Mouse (Mus musculus) frontal cortex, adult 2 months (tissue): ENCODE data around the gene Olfr292. TPM values are rescaled to one million over a fixed set of nuclear protein-coding genes. Genes with fewer than 3 reads are reported as not detected.

ENCODE experiments used
- DNase-seq, 2 experiments: peaks; one replicate each; pipeline ENCODE4 v3.0.0; 2022; ENCODE audit warnings: low spot score in 1 of 2; ENCODE audit errors: extremely low spot score in 1 of 2
- polyA plus RNA-seq: library from polyadenylated mRNA; depleted of rRNA; stranded (reverse); fragments of >200 nt; gene quantifications from 2 replicates; pipeline ENCODE4 v1.2.3, GENCODE M21; 2012; rRNA removed

The Olfr292 gene
- polyA plus RNA-seq, result not detected in 2 replicates

DNA sequence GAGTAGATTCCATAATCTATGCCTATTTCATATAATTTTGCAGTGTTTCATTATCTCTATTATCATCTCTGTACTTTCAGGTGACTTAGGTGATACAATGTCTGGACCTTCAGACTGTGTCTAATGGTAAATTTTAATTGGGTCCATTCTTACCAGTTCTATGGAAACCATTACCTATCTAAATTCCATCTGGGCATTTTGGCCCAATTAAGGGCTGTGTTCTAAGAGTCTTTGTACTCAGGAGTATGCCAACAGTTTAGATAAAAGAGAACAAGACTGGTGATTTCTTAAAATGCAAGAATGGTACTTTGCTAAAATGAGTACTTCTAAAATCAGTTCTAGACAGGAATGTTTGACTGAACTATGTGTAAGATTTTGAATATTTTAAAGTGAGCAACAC lies at the start of gene Olfr292:
TSS of gene Olfr292 (plus strand) at position 301 of the 400 bp plus-strand sequence.
- no peak for DNase-seq

DNA sequence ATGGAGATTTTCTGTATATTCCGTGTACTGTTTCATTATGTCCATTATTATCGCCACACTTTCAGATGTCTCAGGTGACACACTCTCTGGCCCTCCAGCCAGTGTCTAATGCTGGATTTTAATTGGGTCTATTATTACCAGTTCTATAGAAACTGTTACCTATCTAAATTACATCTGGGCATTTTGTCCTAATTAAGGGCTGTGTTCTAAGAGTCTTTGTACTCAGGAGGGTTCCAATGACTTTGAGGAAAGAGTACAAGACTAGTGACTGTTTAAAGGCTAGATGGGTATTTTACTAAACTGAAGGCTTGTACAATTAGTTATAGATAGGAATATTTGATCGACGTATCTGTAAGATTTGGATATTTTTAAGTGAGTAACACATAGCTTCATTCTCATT lies 39.4 kb upstream of the Olfr292 start, which contains the start of gene Olfr293:
TSS of gene Olfr293 (plus strand) at position 301 of the 400 bp plus-strand sequence.
- no peak for DNase-seq

GRCm38 (mm10) chr7:86725013-86725412 lies 36.9 kb downstream of the Olfr292 start:
- no peak for DNase-seq

Other genes starting within 250 kb of the Olfr292 start
- not detected in 2 replicates for gene Olfr299, start 228.4 kb upstream of the Olfr292 start, polyA plus RNA-seq
- not detected in 2 replicates for gene Olfr298, start 195.8 kb upstream of the Olfr292 start, polyA plus RNA-seq
- gene Olfr297, start 168.4 kb upstream of the Olfr292 start, polyA plus RNA-seq, result 0.11 TPM in 1 of 2 replicates, not detected in the other
- not detected in 2 replicates for gene Olfr295, start 104.5 kb upstream of the Olfr292 start, polyA plus RNA-seq
- not detected in 2 replicates for gene Olfr294, start 71.7 kb upstream of the Olfr292 start, polyA plus RNA-seq
- not detected in 2 replicates for gene Olfr293, start 39.3 kb upstream of the Olfr292 start, polyA plus RNA-seq
- 3.2 and 4.3 TPM in 2 replicates for gene Folh1, start 87.6 kb downstream of the Olfr292 start, polyA plus RNA-seq
- not detected in 2 replicates for gene Vmn2r77, start 106.7 kb downstream of the Olfr292 start, polyA plus RNA-seq
- gene Vmn2r78, start 226.8 kb downstream of the Olfr292 start, polyA plus RNA-seq, result not detected in 2 replicates